Mouse (Mus musculus) E14TG2a.4 (cell line): ENCODE measurements around the gene Gm7271.

Experiments
- H3K27me3 ChIP-seq: 2 replicates; pipeline ENCODE4 v1.6.1; 2014; ENCODE audit warnings: low read length, control low read depth; ENCODE audit not compliant: insufficient read depth
- H3K36me3 ChIP-seq: 2 replicates; pipeline ENCODE4 v1.6.1; 2014; ENCODE audit warnings: low read length, control low read depth; ENCODE audit not compliant: insufficient read depth
- H3K4me1 ChIP-seq: replicated peaks from 2 replicates; pipeline ENCODE4 v1.6.1; 2014; ENCODE audit warnings: low read depth, low read length, control low read depth
- H3K4me3 ChIP-seq: replicated peaks from 2 replicates; pipeline ENCODE4 v1.5.1; 2014; ENCODE audit warnings: mild to moderate bottlenecking, low read length
- H3K9me3 ChIP-seq: 2 replicates; pipeline ENCODE4 v1.6.1; 2014; ENCODE audit warnings: low read length, control low read depth
- CTCF ChIP-seq: conservative IDR thresholded peaks from 2 replicates; pipeline ENCODE4 v1.5.1; 2014; ENCODE audit warnings: low read length
- NANOG ChIP-seq: IDR thresholded peaks from 2 replicates; pipeline ENCODE4 v1.6.1; 2014; ENCODE audit warnings: borderline replicate concordance, low read length, mixed read lengths
- POU5F1 ChIP-seq: IDR thresholded peaks from 2 replicates; pipeline ENCODE4 v1.6.1; 2014; ENCODE audit warnings: low read length, borderline replicate concordance

Gene Gm7271

GRCm38 (mm10) chr5:76524623-76525022, 40.8 kb downstream of the Gm7271 start:
- H3K9me3 ChIP-seq = no peaks in the 10 kb centered on the region
- TF ChIP-seq POU5F1 = no peak
- no peak for TF ChIP-seq CTCF
- no peak for TF ChIP-seq NANOG
- H3K27me3 ChIP-seq = no peaks in the 10 kb centered on the region
- no peak overlapping the region for H3K4me3 ChIP-seq
- no peaks in the 10 kb centered on the region for H3K36me3 ChIP-seq
- H3K4me1 ChIP-seq = peaks cover under 1% of the 10 kb centered on the region; the same call in 1 of the 2 replicates

GRCm38 (mm10) chr5:76525066-76525465, 41.2 kb downstream of the Gm7271 start:
- TF ChIP-seq POU5F1 (no peak), CTCF (no peak), NANOG (no peak)
- H3K4me3 ChIP-seq = no peak overlapping the region
- H3K4me1 ChIP-seq = peaks cover 5% of the 10 kb centered on the region

GRCm38 (mm10) chr5:76525829-76526228, 42.0 kb downstream of the Gm7271 start:
- no peaks in the 10 kb centered on the region for H3K27me3 ChIP-seq
- H3K4me3 ChIP-seq = no peak overlapping the region
- H3K4me1 ChIP-seq = peaks cover 12% of the 10 kb centered on the region
- TF ChIP-seq POU5F1 (no peak), NANOG (no peak), CTCF (no peak)
- H3K9me3 ChIP-seq = no peaks in the 10 kb centered on the region
- no peaks in the 10 kb centered on the region for H3K36me3 ChIP-seq

More at GRCm38 (mm10) chr5:76525066-76525465, 41.2 kb downstream of the Gm7271 start:
- no peaks in the 10 kb centered on the region for H3K27me3 ChIP-seq
- no peaks in the 10 kb centered on the region for H3K9me3 ChIP-seq
- no peaks in the 10 kb centered on the region for H3K36me3 ChIP-seq

GRCm38 (mm10) chr5:76529040-76529703, 45.3 kb downstream of the Gm7271 start, which contains the start of gene Exoc1:
Exoc1 (plus strand) TSS chr5:76529311.
- peaks cover 17% of the 10 kb centered on the region for H3K4me1 ChIP-seq
- TF ChIP-seq NANOG (no peak), CTCF (no peak), POU5F1 (no peak)
- H3K27me3 ChIP-seq = no peaks in the 10 kb centered on the region
- no peaks in the 10 kb centered on the region for H3K9me3 ChIP-seq
- peak within 1 kb of the TSS; percentile 90 for H3K4me3 ChIP-seq
- H3K36me3 ChIP-seq = peaks cover 18% of the 10 kb centered on the region

GRCm38 (mm10) chr5:76529704-76530066, 45.8 kb downstream of the Gm7271 start:
- TF ChIP-seq POU5F1 = no peak
- TF ChIP-seq CTCF = no peak
- TF ChIP-seq NANOG = no peak

GRCm38 (mm10) chr5:76533186-76533585, 49.3 kb downstream of the Gm7271 start:
- Histone ChIP-seq H3K36me3 (peaks cover 55% of the 10 kb centered on the region), H3K27me3 (no peaks in the 10 kb centered on the region)

More at GRCm38 (mm10) chr5:76529704-76530066, 45.8 kb downstream of the Gm7271 start:
- H3K4me3 ChIP-seq = peak overlapping the region; percentile 90
- H3K27me3 ChIP-seq = no peaks in the 10 kb centered on the region
- peaks cover 22% of the 10 kb centered on the region for H3K36me3 ChIP-seq
- H3K9me3 ChIP-seq = no peaks in the 10 kb centered on the region
- peaks cover 17% of the 10 kb centered on the region for H3K4me1 ChIP-seq

GRCm38 (mm10) chr5:76536231-76536630, 52.4 kb downstream of the Gm7271 start:
- TF ChIP-seq NANOG = no peak
- no peak for TF ChIP-seq CTCF
- no peak for TF ChIP-seq POU5F1
- Histone ChIP-seq H3K9me3 (no peaks in the 10 kb centered on the region), H3K4me1 (peaks cover 18% of the 10 kb centered on the region), H3K27me3 (no peaks in the 10 kb centered on the region), H3K4me3 (no peak overlapping the region), H3K36me3 (peaks cover 80% of the 10 kb centered on the region)

More at GRCm38 (mm10) chr5:76533186-76533585, 49.3 kb downstream of the Gm7271 start:
- TF ChIP-seq NANOG = no peak
- no peak for TF ChIP-seq CTCF
- no peak for TF ChIP-seq POU5F1
- Histone ChIP-seq H3K9me3 (no peaks in the 10 kb centered on the region), H3K4me3 (no peak overlapping the region), H3K4me1 (peaks cover 21% of the 10 kb centered on the region)

- H3K9me3 ChIP-seq = no peaks in the 10 kb centered on the region
- no peaks in the 10 kb centered on the region for H3K27me3 ChIP-seq
- H3K4me3 ChIP-seq = no peak overlapping the region
- TF ChIP-seq CTCF (no peak), POU5F1 (no peak), NANOG (no peak)
- H3K4me1 ChIP-seq = peaks cover 18% of the 10 kb centered on the region
- peaks cover 85% of the 10 kb centered on the region for H3K36me3 ChIP-seq
These were observed 53.7 kb downstream of the Gm7271 start for GRCm38 (mm10) chr5:76537578-76537977.
